Mouse (Mus musculus) C2C12 (cell line): Measurements from ENCODE around the gene Sept3. TPM values are rescaled to one million over a fixed set of nuclear protein-coding genes. Genes with fewer than 3 reads are reported as not detected.

Source experiments
- H3K27me3 ChIP-seq: one replicate; pipeline ENCODE4 v1.6.1; 2011; ENCODE audit not compliant: control insufficient read depth, insufficient read depth, insufficient read length
- H3K36me3 ChIP-seq: one replicate; pipeline ENCODE4 v1.6.1; 2011; ENCODE audit not compliant: control insufficient read depth, insufficient read depth
- H3K4me3 ChIP-seq: one replicate; pipeline ENCODE4 v1.5.1; 2011; ENCODE audit warnings: mild to moderate bottlenecking, control low read depth; ENCODE audit not compliant: poor library complexity, insufficient read depth, severe bottlenecking
- H3K79me2 ChIP-seq: one replicate; pipeline ENCODE4 v1.6.1; 2011; ENCODE audit not compliant: control insufficient read depth, insufficient read depth
- H3K79me3 ChIP-seq: one replicate; pipeline ENCODE4 v1.6.1; 2011; ENCODE audit warnings: low read depth, control low read depth
- H3ac ChIP-seq: one replicate; pipeline ENCODE3; 2011; ENCODE audit warnings: low read depth; ENCODE audit not compliant: control insufficient read depth, insufficient read length
- CEBPB ChIP-seq: IDR thresholded peaks from one replicate; pipeline ENCODE4 v1.6.1; 2011; ENCODE audit warnings: low read depth, mild to moderate bottlenecking, control low read depth, moderate library complexity
- CTCF ChIP-seq: IDR thresholded peaks from one replicate; pipeline ENCODE4 v1.5.1; 2011; ENCODE audit not compliant: control insufficient read depth, insufficient read depth, insufficient read length
- FOSL1 ChIP-seq: IDR thresholded peaks from one replicate; pipeline ENCODE4 v1.8.0; 2011; ENCODE audit warnings: mild to moderate bottlenecking, low read length; ENCODE audit not compliant: poor library complexity, insufficient read depth, severe bottlenecking
- MAX ChIP-seq: IDR thresholded peaks from one replicate; pipeline ENCODE4 v1.6.1; 2011; ENCODE audit warnings: mild to moderate bottlenecking, control low read depth
- MYOD1 ChIP-seq: IDR thresholded peaks from one replicate; pipeline ENCODE4 v1.6.1; 2011; ENCODE audit warnings: low read depth; ENCODE audit not compliant: control insufficient read depth, insufficient read length
- MYOG ChIP-seq: IDR thresholded peaks from one replicate; pipeline ENCODE4 v1.6.1; 2011; ENCODE audit not compliant: control insufficient read depth, insufficient read length; ENCODE audit errors: extremely low read depth
- USF1 ChIP-seq: IDR thresholded peaks from one replicate; pipeline ENCODE4 v1.6.1; 2011; ENCODE audit warnings: low read depth, mild to moderate bottlenecking, control low read depth, moderate library complexity
- polyA plus RNA-seq: library from polyadenylated mRNA; unstranded; fragments of >200 nt; fragmentation: generic; extraction: Trizol; gene quantifications from one replicate; pipeline ENCODE4 v1.2.1, GENCODE M21; 2012; ENCODE audit warnings: missing spikeins

The Sept3 gene
- polyA plus RNA-seq, 1 experiment = 0.06 TPM

DNA sequence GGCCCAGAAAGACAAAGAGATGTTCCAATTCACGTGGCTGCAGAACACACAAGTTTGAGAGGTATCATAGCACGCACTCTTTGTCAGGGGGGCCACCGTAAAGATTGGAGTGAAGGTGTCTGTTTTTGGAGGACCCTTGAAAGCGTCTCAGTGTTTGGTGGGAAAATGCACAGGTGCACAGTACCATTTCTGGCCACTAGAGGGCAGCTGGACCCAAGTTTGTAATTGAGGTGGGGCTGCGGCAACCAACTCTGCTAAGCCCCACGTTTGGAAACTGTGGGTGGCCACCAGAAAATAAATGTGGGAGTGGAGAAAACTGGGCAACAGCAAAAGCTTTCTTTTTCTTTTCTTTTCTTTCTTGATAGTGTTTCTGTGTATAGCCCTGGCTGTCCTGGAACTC is 8.3 kb upstream of the Sept3 start:
- TF ChIP-seq FOSL1 (no peak), MAX (no peak), CEBPB (no peak), MYOD1 (no peak), CTCF (peak; percentile 91), USF1 (no peak)
- Histone ChIP-seq H3K79me2 (no peaks in the 10 kb centered on the region), H3K27me3 (peaks cover 54% of the 10 kb centered on the region), H3K79me3 (no peaks in the 10 kb centered on the region), H3ac (no peak overlapping the region), H3K4me3 (no peak overlapping the region), H3K36me3 (no peaks in the 10 kb centered on the region)

DNA sequence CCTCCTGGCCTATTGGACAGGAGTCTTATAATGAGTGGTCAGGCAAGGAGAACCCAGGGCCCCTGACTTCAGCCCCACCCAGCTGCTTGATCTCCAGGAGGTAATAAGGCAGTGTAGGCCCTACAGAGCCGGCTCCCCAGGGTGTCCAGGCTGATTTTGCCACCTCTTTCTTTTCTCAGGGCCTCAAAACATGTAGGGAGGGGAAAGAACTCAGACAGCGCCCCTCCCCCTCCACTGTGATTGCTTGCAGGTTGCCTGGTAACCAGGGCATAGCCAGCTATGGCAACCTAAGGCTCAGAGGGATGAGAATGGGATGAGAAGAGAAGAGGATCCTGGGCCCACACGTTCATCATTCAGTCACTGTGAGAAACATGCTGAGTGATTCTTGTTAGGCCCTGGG is 6.5 kb upstream of the Sept3 start:
- H3K4me3 ChIP-seq = no peak overlapping the region
- H3K79me3 ChIP-seq = no peaks in the 10 kb centered on the region
- no peak overlapping the region for H3ac ChIP-seq
- TF ChIP-seq MYOG (no peak), CEBPB (no peak), MYOD1 (no peak), FOSL1 (no peak), USF1 (no peak), MAX (no peak), CTCF (no peak)
- H3K27me3 ChIP-seq = peaks cover 61% of the 10 kb centered on the region
- H3K79me2 ChIP-seq = no peaks in the 10 kb centered on the region
- H3K36me3 ChIP-seq = no peaks in the 10 kb centered on the region

DNA sequence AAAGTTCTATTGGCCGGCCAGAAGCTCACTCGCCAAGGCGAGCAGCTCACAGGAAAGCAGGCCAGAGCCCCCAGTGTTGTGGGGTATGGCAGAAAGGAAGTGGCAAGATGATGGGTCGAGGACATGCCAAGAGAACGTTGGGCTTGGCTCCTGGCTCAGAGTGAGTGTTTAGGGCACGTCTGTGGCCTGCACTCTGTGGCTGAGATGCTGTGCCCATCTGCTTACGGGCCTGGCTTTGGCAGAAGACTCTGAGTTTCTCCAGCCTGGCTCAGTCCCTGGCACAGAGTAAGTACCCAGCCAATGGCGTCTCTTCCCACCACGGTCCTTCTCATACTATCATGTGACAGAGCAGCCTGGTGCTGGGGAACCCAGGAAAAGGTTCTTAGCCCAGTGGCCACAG is 5.9 kb upstream of the Sept3 start:
- H3K79me3 ChIP-seq = no peaks in the 10 kb centered on the region
- no peaks in the 10 kb centered on the region for H3K36me3 ChIP-seq
- H3ac ChIP-seq = no peak overlapping the region
- no peak overlapping the region for H3K4me3 ChIP-seq
- H3K79me2 ChIP-seq = no peaks in the 10 kb centered on the region
- TF ChIP-seq FOSL1 (no peak), CEBPB (no peak), USF1 (no peak), MYOD1 (no peak), MYOG (no peak), MAX (no peak), CTCF (no peak)
- H3K27me3 ChIP-seq = peaks cover 67% of the 10 kb centered on the region

DNA sequence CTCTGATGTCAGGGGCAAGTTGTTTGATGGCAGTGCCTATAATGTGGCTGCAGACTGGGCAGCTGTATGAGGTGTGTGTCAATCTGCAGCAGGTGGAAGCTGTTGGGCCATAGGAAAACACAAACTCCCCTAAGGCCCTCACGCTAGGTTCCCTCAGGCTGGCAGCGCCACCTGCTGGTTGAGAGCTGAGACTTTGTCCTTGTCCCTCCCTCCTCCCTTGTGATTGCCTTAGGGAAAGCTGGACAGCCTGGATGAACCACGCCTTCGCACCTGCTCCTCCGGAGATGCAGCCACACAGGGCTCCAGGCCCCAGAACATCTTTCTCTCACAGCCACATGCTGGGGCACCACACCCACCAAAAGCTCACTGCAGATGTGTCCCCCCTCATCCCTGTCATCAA is 3.5 kb upstream of the Sept3 start:
- Histone ChIP-seq H3ac (no peak overlapping the region), H3K36me3 (no peaks in the 10 kb centered on the region), H3K27me3 (peaks cover 75% of the 10 kb centered on the region), H3K4me3 (no peak overlapping the region), H3K79me3 (no peaks in the 10 kb centered on the region), H3K79me2 (no peaks in the 10 kb centered on the region)
- TF ChIP-seq MYOG = no peak
- no peak for TF ChIP-seq CEBPB
- TF ChIP-seq CTCF = peak; percentile 96
- no peak for TF ChIP-seq USF1
- no peak for TF ChIP-seq FOSL1

DNA sequence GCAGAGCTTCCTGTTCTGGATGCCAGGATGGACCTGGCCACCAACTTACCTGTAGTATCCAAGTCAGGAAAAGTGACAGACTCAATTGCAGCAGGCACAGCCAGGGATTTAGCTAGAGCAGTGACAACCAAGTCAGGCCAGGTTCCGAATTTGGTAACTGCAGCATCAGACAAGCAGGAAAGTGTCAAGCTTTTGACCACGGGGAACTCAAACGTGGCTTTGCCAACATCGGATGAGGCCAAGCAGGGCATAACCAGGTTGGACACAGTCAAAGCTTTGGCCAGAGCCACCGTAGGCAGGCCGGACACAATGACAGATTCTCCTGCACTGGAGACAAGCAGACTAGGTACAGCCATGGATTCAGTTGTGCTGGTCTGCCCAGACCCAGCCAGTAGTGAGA is 2.4 kb upstream of the Sept3 start:
- Histone ChIP-seq H3K79me3 (no peaks in the 10 kb centered on the region), H3K36me3 (no peaks in the 10 kb centered on the region), H3K79me2 (no peaks in the 10 kb centered on the region), H3ac (no peak overlapping the region), H3K4me3 (no peak overlapping the region), H3K27me3 (peaks cover 86% of the 10 kb centered on the region)
- TF ChIP-seq MAX = no peak
- no peak for TF ChIP-seq FOSL1
- TF ChIP-seq USF1 = no peak
- TF ChIP-seq MYOD1 = no peak
- no peak for TF ChIP-seq MYOG
- TF ChIP-seq CEBPB = no peak
- TF ChIP-seq CTCF = no peak
